Mouse (Mus musculus) ovary, postnatal 10 days (tissue): ENCODE results near the gene Grtp1.

ENCODE experiments used
- DNase-seq: peaks from one replicate; pipeline ENCODE4 v3.0.0; 2022; ENCODE audit warnings: low spot score

The Grtp1 gene

DNA sequence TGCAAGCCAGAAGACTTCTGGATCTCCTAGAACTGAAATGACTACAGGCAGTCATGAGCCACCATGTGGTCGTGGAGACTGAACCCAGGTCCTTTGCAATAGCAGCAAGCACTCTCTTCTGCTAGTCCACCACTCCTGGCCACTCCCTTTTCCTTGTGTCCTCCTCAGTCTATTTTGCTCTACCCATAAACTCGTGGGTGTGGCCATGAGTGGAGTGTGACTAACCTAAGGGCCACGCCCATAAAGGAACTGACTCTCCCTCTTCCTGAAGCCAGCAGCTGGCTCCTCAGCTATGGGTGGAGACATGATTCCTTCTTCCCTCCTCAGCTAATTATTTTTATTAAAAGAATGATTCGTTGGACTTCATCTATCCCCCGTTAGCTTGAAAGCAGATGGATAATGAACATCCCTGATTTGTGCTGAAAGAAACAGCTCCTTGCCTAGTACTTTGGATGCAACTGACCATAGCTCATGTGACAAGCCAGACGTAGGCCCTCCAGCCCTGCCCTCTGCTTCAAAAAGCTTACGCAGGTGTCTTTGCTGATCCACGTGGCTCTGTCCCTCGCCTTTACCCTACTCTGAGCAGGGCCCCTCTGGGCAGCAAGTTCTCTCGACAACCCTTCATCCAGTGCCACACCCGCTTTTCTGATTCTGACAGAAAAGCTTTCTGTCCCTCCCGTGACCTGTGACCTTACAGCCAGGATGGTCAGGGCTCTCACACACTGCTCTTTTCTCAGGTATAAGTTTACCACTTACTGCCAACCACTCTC lies 4.1 kb upstream of the Grtp1 start:
- DNase-seq, result no peak

- DNase-seq, result no peak
These were observed 3.1 kb upstream of the Grtp1 start for GRCm38 (mm10) chr8:13203472-13203871.

DNA sequence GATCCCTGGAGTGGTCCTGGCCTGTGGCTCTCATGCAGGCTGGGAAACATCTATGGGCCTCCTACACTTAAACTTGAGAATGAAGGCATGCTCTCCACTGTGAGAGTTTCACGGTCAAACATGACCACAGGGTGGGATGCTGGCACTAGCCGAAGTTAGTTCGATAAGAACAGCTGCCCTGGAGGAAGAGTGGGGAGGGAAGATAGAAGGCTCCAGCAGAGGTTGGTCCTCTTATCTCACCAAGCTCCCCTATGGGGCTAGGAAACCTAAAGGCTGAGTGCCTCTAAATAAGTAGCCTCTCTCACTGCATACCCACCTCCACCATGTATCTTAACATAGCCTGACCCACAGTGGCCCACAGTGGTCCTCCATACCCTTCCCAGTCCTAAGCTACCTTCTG lies 2.4 kb upstream of the Grtp1 start:
- no peak for DNase-seq

- DNase-seq, result no peak
These were observed 1.6 kb upstream of the Grtp1 start for GRCm38 (mm10) chr8:13202041-13202440.

- DNase-seq, result no peak
These were observed 554 bp upstream of the Grtp1 start for GRCm38 (mm10) chr8:13201013-13201334.

GRCm38 (mm10) chr8:13199385-13200061 lies 897 bp downstream of the Grtp1 start:
- no peak for DNase-seq

GRCm38 (mm10) chr8:13197493-13197892 lies 2.9 kb downstream of the Grtp1 start:
- no peak for DNase-seq

DNA sequence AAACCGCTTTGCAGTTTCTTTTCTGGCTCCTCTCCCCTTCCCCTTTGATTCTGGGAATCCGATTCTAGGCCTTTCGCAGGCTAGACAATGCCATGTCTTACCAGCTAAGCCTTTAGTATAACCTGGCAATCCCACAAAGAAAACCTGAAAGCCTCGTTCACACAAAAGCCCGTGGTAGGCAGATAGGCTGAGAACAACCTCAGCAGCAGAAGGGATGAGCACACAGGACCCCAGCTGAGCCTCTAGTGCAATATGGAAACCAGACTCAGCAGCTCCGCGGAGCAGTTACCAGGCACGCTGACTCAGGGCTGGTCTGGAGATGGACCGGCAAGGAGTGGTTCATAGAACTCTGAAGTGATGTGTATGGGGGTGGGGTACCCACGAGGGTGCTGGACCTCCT lies 5.6 kb downstream of the Grtp1 start:
- no peak for DNase-seq

GRCm38 (mm10) chr8:13190235-13190634 lies 10.2 kb downstream of the Grtp1 start:
- no peak for DNase-seq

DNA sequence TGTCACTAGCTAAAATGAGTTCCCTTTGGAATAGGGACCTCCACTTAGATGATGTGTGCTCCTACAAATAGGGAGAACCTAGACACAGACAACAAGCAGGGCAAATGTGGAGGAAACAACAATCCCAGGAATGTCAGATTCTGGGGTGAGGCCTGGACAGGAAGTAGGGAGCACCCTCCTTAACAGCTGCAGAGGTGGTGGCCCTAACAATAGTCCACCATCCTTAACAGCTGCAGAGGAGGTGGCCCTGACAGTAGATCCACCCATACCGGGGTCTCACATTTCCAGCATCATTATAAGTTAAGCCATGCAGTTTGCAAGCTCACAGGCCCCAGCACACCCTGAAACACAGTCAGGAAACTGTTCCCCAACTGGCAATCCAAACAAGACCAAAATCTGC lies 11.6 kb downstream of the Grtp1 start:
- DNase-seq, result no peak

DNA sequence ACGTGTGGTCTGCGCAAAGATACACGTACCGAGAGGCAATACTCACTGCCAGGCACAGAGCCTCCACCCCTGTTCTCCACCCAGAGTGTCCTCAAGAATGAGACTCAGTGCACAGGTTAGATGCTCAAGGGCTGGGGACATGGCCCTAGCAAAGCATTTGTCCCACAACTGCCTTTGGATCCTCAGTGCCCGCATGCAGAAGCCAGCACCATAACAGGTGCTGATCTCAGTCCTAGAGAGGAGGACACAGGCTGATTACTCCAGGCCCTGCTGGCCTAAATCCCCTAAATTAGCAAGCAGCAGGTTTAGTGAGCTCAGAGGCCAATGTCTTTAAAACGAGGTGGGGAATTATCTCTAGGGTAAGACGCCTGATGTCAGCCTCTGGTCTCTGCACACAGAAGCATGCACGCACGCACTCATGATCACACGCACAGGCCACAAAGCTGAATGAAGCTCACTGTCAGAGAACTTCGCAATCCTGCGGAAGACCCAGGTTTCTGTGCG lies 12.3 kb downstream of the Grtp1 start:
- DNase-seq, result no peak

GRCm38 (mm10) chr8:13187638-13188037 lies 12.8 kb downstream of the Grtp1 start:
- no peak for DNase-seq

DNA sequence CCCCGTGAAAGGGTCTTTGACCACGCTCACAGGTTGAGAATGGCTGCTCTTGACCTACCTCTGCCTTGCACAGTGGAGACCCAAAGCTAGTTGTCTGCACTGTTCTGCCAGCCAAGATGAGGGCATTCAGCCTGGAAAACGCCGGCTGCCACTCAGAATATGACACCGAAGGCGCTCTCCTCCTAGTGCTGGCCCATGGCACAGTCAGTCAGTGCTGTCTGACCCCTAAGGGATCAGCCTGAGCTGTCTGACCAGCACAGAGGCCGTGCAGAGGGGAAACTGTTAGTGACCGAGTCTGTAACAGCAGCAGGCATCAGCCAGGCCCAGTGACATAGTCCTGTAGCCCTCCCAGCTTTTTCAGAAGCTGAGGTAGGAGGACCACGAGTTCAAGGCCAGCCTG lies 13.2 kb downstream of the Grtp1 start:
- no peak for DNase-seq

- no peak for DNase-seq
These were observed 13.6 kb downstream of the Grtp1 start for GRCm38 (mm10) chr8:13186819-13187218.

DNA sequence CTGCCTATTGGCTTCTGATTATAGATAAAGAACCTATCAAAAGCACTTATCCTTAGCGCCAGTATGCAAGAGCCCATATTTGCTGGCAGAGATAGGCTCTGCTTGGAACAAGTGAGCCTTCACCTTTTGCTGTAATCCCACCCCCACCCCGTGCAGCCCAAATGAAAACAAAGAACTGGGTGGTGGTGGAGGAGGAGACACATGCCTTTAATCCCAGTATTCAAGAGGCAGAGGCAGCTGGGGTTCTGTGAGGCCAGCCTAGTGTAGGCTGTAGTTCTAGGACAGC lies 18.8 kb downstream of the Grtp1 start:
- DNase-seq, result no peak

GRCm38 (mm10) chr8:13180911-13181690 lies 19.3 kb downstream of the Grtp1 start:
- no peak for DNase-seq

DNA sequence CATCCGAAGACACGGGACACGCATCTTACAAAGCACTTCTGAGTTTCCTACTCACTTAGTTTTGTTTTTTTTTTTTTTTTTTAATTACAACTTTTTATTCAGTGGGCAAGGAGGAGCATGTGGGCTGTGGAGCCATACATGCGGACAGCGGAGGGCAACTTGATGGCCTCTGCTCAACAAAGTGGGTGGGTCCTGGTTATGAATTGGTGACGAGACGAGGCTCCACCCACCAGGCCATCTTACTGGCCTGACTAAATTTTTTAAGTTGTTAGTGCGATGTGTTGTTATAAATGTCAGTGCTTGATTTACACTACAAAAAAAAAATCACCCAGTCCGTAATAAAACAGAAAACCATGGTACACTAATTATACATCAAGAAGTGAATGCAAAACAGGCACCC lies 20.0 kb downstream of the Grtp1 start:
- no peak for DNase-seq

DNA sequence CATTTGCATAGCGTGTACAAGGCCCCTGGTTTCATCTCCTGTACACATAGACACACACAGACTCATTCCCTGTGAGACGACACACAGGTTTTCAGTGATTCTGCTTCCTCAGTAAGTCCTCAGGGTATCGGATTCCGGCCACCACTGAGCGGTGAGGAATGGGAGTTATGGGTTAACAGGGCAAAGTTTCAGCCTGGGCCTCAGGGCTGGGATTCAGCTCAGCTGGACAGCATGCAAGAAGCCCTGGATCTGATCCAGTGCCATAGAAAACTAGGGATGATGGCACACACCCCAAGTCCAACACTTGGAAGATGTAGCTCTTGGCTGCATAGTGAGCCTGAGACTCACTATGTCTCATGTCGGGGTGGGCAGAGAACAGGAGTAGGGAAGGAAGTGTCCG lies 20.5 kb downstream of the Grtp1 start:
- DNase-seq, result no peak

- DNase-seq, result no peak
These were observed 20.9 kb downstream of the Grtp1 start for GRCm38 (mm10) chr8:13179482-13179881.

DNA sequence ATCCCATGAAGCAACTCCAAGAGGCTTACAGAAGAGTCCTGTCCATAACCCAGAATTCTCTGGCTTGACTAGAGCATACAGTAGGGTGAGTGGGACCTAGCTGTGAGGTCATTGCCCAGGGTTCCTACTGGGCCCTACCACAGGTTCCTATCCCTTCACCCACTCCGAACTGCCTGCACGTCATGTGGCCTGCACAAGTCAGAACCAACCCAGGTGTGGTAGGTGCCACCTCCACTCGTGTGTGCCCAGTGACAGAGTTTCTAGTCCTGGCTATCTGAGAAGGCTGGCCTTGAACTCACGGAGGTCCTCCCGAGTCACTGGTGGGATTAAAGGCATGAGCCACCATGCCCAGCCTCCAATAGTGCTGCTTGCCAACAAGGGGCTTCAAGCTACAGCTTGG lies 22.3 kb downstream of the Grtp1 start:
- no peak for DNase-seq

- DNase-seq, result no peak
These were observed 23.1 kb downstream of the Grtp1 start for GRCm38 (mm10) chr8:13177173-13177852.

GRCm38 (mm10) chr8:13175650-13176049 lies 24.8 kb downstream of the Grtp1 start:
- no peak for DNase-seq

DNA sequence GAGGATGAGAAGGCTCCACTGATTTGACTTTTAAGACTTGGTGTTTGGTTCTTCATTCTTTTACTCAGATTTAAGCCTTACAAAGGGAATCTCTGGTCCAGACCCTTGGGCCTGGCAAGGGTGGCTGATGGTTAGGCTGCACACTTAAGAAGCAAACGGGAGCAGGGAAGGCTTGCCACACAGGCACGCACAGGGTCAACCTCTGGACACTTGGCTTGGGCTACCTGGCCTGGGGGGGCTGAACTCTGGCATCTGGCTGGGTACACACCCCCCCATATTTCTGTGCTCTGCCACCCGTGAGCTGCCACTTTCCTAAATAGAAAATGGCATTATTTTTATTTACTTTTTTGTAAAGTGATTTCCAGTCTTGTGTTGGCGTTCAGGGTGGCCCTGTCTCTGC lies 25.6 kb downstream of the Grtp1 start:
- no peak for DNase-seq
